Mouse (Mus musculus) brain, adult 10 weeks (tissue): ENCODE results near the gene Cdk5rap2. TPM values are rescaled to one million over a fixed set of nuclear protein-coding genes. Genes with fewer than 3 reads are reported as not detected.

Source experiments
- polyA plus RNA-seq: library from polyadenylated mRNA; stranded (reverse); fragments of 350-450 nt; fragmentation: Illumina TruSeq; extraction: RNeasy Lipid Tissue Mini Kit (QIAGEN cat#74804); gene quantifications from one replicate; pipeline ENCODE4 v1.2.3, GENCODE M21; 2015; ENCODE audit warnings: low read depth, low replicate concordance

Cdk5rap2 gene
- polyA plus RNA-seq = 6.3 TPM

GRCm38 (mm10) chr4:70409994-70410721 lies at the start of gene Cdk5rap2:
Gene Cdk5rap2 (minus strand): TSS chr4:70410443.

Other genes starting within 250 kb of the Cdk5rap2 start
- 52.9 TPM for gene Megf9, start 124.6 kb upstream of the Cdk5rap2 start, polyA plus RNA-seq